Mouse (Mus musculus) kidney, postnatal 10 days (tissue): ENCODE data around the gene Ufd1.

Source experiments
- DNase-seq: peaks from one replicate; pipeline ENCODE4 v3.0.0; 2021; ENCODE audit warnings: mixed read lengths

Gene Ufd1

DNA sequence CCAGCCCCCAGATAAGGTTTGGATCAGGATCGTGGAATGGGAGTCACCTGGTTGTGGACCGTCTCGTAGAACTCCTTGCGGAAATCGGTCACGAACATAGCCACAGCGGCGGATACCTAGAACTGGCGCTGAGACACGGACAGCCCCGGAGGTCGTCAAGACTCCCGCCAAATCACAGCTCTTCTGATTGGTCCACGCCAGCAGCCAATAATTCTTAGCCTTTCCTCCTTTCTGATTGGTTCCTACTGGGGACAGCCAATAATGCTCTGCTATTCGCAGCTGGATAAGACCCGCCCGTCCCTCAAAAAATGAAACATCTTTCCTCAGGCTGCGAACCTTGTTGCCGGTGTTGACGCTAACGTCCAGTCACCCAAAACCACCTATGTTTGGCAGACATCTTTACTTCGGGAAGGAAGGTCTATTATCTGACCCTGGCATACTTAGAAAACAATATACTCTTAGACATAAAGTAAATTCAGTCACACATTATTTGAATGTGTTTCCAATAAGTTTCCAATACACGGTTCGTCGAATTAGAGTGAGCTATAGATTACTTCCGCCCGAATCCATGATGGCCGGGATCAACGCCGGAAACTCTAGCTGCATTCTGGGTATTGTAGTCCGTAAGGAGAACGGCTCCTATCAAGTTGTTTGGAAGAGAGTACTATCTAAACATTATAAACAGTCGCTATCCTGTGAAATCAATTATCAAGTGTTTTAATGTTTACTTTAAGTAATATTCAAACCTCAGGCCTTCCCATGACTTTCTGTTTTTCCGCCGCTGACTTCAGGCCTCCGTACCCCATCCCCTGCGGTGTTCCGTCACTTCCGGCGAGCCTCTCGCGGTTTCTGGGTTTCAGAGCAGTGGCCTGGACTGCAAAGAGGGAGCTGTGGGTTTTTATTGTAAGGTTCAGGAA is at the start of gene Ufd1, which contains the start of gene Cdc45:
Ufd1 (plus strand) TSS at position 312 of the 917 bp plus-strand sequence.
Cdc45 (minus strand) TSS at position 520 of the 917 bp plus-strand sequence.
- peak; percentile 95 for DNase-seq

DNA sequence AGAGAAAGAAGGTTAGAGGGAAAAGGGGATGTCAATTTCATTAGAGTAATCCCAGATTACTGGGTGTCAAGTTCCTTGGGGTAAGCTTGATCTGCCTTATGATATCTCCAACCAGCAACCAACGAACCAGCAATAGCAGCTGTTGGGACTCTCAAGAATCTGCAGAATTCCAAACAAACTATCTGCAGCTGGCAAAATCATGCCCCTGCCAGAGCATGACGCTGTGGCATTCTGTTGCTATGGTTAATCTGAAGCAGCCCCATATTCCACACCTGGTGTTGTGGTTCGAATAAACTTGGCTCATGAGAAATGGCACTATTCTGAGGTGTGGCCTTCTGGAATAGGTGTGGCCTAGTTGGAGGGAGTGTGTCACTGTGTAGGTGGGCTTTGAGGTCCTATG is 48.6 kb upstream of the Ufd1 start:
- no peak for DNase-seq

DNA sequence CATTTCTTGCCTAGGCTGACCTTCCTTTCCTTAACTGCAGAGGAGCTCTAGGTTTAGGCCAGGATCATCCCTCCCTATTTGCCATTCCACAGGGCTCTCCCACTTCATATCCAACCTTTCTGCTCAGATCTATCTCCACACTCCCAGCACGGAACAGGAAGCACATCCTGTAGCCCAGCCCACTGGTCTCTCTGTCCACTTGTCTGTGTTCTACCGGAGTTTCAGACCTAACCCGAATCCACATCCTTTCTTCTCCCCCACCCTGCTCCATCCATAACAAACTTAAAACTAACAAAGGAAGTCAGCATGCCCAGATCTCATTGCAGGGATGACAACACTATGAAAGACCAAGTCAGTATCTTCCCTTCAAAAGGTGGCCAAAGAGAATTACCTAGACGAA is 45.2 kb upstream of the Ufd1 start:
- DNase-seq = no peak

DNA sequence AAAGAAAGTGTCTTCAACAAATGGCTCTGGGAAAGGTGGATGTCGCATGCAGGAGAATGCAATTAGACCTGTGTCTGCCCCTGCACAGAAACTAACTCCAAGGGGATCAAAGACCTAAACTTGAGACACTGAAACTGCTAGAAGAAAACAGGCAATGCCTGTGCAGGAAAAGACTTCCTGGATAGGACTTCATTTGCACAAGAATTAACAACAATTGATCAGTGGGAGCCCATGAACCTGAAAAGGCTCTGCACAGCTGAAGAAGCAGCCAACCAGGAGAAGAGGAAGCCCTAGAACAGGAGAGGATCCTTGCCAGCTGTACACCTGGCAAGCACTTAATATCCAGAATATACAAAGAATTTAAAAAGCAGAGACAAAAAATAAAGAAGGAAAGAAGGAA is 42.1 kb upstream of the Ufd1 start:
- DNase-seq = no peak

DNA sequence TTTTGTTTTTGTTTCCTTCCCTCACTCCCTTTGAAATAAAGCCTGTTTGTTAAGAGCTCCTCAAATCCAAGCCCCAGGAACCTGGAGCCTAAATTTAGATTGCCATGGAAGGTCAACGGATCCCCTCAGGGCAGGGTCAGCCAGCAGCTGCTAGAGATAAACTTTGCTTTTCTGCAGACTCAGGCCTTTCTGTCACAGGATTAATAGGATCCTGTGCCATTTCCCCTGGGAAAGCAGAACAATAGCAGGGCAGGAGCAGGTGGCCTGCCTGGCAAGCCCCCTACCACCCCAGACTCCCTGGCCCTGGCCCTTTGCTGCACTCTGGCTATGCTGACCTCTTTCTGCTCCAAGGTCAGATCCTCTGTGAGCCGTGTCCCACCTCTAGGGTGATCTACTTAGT is 37.6 kb upstream of the Ufd1 start:
- DNase-seq = peak; percentile 37

DNA sequence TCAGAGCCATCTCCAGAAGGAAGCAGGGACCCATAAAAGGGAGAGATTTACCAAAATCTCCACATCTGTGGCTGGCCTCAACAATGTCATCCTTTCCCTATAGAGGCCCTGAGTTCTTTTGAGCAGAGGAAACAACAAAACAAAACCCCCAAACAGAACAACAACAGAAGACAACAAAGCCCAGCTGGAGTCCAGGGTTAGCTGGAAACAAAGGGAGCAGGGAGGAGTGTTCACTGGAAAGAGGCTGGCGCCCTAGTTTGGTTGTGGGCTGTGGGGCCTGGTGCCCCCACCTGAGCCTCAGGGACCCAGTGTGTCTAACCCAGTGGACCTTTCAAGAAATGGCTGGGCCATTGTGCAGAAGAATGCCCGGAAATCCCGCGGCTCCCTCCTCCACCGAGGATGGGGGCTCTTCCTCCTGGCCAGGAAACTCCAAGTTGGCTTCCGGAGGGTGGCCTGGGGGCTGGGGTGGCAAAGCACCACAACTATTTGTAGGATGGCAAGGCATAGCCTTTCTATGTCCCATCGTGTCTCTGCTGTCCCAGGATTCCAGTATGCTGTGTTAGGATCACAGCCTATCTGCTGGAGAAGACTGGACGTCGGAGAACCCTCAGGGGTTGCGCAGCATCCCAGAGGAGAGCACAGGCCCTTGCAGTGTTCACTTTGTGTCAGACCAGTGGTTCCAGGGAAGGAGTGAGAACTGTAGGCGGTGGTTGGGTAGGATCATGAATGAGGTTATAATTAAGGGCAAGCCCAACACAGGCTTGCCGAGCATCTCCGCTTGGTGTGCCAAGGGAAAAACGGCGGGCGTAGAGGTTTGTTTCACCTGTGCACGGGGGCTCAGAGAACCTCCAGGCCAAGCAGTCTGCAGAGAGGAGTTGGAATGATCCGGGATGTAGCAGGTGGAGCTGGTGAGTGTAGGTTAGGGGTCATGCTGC is 35.7 kb upstream of the Ufd1 start:
- peak; percentile 68 for DNase-seq

DNA sequence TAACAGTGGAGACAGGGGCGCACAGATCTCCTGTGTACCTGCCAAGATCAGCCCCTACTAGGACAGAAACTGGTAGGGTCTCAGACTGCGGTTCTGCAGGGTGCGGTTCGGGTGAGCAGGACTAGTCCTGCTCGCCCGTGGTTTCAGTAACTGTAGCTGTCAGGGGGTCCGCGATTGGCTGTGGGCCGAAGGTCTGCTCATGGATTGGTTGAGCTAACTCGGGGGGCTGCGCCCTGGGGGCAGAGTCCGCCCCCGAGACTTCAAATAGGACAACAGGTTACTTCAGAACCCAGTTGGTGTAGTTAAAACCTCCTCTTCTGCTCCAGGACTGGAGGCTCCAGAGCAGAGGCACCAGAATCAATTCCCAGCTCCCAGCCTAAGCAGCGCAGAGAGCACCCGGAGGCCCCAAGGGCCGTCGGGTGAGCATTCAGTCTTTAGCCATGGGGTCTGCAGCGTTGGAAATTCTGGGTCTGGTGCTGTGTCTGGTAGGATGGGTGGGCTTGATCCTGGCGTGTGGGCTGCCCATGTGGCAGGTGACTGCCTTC is 35.0 kb upstream of the Ufd1 start, which contains the start of gene Cldn5:
Cldn5 (plus strand) TSS at position 292 of the 545 bp plus-strand sequence.
- peak; percentile 78 for DNase-seq

DNA sequence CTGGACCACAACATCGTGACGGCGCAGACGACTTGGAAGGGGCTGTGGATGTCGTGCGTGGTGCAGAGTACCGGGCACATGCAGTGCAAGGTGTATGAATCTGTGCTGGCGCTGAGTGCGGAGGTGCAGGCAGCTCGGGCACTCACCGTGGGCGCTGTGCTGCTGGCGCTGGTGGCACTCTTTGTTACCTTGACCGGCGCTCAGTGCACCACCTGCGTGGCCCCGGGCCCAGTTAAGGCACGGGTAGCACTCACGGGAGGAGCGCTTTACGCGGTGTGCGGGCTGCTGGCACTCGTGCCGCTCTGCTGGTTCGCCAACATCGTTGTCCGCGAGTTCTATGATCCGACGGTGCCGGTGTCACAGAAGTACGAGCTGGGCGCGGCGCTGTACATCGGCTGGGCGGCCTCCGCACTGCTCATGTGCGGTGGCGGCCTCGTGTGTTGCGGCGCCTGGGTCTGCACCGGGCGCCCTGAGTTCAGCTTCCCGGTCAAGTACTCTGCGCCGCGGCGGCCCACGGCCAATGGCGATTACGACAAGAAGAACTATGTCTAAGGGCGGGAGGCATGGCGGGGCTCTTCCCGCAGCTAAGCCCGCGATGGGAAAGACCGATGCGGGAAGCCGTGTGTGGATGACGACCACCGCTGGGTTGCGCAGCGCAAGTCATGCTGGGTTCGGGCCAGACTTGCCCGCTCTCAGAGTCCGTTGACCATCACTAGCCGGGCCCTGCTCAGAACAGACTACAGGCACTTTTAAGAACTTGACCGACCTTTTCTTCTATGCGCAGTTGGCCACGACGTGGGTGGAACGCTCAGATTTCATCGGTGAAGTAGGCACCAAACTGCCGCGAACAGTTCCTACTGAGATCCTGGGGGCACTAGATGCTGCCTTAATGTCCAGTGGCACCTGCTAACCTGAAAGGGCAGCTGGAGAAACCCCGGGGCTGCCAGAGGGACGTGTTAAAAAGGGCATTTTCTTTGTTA is 34.2 kb upstream of the Ufd1 start:
- peak; percentile 47 for DNase-seq

DNA sequence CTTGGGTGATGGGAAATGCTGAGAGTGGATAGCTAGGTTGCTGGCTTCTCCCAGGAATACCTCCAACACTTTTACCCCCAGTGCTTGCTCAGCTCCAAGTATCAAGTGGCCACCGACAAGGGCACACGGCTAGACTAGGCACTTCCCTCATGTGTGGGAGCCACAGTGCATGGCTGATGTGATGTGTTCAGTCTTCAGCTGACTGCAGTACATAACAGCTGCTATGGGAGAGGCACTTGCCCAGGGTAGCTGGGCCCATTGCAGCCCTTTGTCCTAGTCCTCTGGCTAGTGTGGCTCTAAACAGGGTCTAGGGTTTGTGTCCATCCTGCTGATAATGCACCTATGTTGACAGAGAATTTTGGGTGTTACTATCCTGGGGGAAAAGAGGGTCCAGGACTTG is 33.1 kb upstream of the Ufd1 start:
- DNase-seq = no peak

DNA sequence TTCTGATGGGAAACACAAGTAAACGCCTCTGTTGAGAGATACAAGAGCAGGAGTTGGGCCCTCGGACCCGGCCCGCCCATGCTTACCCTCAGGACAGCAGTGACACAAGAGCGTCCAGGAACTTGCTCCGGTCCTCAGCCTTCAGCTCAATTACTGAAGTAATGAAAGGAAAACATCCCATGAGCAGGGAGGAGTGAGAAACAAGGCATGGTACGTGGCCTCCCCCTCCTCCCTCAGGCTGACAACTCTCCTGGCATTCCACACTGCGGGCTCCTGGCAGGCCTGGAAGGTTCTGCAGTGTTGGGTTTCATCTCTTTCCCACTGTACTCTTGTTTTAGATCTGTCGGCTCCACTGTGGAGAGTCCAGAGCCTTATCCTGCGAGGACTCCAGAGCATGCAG is 29.8 kb upstream of the Ufd1 start:
- no peak for DNase-seq

DNA sequence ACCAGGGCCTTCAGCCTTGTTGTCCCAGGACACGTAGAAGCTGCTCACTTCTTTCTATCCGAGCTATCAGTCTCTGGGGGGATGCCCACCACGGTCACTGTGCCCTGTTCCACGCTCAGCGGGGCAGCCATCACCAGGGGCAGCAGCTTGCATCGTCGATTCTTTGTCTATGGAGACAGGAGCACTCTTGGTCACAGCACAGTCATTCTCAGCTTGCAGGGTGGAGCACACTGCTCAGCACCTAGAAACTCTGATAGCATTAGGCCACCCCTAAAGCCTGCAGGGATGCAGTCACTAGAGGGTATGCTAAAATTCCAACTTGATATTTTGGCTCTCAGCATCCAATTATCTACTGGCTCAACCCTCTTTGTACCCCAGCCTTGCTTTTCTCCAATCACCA is 26.6 kb upstream of the Ufd1 start:
- no peak for DNase-seq

DNA sequence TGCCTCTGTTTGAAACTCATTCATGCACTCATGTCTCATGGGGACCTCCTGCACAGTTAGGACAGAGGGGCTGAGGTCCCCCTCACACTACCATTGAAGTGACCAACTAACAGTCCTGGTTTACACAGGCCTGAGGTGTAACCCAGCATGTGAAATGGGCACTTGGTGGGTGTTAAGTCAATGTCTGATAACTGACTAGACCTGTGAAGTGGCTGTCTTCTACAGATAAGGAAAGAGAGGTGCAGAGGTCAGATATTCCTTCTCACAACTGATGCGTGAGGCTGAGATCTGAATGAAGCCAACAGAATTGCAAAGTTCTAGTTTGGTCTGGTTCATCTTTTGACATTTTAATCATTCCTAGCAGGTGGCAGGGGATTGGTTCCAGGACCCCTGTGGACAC is 26.1 kb upstream of the Ufd1 start:
- no peak for DNase-seq

DNA sequence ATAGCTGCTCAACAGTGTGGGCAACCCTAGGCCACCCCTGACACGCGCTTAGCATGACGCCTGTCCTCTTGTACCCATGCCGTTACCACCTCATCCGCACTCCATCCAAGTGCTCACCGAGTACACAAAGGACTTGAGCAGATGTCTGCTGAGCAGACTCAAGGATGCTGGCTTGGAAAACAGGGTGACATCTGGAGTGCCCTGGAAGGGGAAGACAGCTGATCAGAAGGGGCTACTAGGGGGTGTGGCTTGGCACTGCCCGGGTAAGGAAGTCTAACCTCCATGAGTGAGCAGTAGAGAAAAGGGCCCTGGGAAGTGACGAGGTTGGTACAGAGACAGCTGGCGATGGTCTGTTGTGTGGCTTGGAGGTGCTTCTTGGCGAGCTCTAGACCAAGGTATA is 24.9 kb upstream of the Ufd1 start:
- DNase-seq = no peak

DNA sequence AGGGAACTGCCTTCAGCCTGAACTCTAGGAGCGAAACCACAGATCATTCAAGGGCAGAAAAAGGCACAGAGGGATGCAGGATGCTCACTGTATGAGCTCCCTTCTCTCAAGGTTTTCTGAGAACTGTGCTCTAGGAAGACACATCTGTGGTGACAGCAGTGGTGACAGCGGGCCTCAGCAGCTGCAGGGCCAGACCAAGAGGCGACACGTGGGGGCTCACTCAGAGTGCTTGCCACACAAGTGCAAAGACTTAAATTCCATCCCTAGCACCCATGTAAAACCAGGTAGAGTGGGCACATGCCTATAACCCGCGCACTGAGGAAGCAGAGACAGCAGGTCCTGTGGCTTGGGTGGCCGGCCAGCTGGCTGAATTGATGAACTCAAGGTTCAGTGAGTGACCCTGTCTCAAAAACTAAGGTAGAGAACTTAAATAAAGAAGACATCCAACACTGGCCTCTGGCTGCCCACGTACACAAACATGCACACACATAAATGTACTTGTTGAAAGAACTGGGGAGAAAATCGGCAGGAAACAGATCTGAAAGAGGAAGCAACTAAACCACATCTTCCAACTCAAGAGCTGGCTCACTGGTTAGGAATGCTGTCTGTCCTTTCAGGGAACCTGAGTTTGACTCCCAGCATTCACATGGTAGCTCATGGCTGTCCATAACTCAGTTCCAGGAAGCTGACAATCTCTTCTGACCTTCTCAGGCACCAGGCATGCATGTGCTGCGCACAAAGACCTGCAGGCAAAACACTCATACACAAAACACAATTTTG is 22.8 kb upstream of the Ufd1 start:
- no peak for DNase-seq

DNA sequence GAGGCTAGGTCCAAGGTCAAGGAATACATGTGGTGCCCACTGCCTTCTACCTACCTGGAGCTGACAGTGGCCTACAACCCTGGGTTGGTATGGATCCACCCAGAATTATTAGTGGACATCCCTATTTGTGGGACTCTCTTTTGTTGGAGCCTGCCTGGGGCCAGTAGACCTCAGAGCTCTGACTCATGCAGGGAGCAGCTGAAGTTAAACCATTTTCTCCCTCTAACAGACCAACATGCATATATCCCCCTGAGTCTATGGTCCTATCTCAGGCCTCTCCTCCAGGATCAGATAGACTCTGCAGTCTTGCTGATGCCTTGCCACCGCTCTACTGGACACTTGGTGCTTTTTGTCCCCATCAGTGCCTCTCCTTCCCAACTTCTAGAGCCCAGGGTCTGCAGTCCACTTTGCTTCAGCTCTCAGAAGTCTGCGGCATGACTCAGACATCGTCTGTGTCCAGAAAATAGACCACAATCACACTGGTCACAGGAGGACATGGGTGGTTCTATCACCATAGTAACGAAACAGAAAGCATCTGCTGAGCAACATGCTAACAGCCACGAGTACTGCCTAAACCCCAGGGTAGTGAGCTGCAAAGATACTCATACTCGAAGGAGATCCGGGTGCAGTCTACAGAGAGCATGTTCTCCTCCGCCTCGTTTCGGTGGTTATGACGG is 16.2 kb upstream of the Ufd1 start:
- DNase-seq = no peak

DNA sequence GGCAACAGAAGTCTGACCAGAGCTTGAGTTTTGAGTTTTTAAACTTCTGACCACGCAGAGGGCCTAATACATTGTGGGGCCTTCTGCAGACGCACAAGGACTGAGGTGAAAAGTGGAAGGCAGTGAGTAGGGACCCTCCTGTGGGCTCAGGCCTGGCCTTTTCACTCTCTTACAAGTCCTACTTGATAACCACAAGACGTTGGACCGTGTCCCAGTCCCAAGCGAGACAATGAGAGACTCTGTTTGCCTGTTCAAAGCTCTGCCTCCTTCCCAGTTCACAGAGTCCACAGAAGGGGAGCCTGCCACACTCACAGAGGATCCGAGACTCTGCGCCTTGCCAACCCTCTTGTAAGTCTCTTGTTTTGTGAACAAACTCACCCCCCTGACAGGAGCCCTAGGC is 14.9 kb upstream of the Ufd1 start:
- no peak for DNase-seq

DNA sequence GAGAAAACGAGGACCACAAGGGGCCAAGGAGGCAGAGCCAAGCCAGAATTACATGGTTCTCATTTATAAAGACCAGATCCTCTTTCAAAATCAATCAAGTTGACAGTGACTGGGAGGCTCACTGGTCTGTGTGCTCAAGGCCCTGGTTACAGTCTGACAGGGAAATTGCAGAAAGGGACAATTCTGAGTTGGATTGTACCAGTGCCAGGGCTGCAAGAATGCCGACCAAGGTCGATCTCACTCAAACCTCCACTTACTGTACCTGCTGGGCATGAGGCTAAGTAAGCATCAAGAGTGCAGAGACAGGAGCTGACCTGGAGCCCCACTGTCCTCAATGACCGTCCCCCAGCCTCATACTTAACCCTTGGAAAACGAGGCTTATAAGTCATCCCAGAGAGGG is 13.4 kb upstream of the Ufd1 start:
- DNase-seq = no peak

DNA sequence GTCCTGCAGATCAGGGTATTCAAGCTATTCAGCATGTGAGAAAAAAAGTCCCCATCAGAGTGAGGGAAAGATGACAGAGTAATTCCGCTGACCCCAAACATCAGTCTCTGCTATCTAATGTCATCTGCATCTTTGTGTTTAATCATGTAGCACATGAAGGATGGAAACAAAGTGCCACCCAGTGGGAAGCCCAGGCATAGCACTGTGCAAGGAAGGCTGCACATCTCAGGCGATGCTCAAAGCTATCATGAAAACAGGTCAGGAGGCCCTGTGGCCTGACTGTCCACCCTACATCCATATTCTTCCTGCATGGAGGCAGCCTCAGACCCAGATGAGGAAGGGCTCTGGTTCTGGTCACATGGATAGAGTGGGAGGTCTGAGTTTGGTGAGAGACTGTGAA is 12.7 kb upstream of the Ufd1 start:
- DNase-seq = peak; percentile 77

DNA sequence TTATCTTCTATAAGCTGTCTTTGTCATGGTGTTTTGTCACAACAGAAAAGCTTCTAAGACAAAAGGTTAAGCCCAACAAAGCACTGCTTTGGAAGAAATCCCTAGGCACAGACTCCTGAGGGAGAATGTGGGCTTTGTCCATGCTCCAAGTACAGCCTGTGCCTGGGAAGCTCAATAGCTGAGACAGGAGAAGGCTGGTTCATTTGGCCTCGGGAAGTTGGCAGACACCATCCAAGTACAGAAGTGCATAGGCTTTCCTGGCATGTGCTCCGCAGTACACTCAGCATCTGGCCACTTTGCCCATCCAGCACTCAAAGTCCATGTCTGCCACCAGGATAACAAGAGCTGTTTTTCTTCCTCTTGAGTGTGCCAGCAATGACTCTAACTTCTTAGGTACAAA is 5.8 kb upstream of the Ufd1 start:
- DNase-seq = no peak

DNA sequence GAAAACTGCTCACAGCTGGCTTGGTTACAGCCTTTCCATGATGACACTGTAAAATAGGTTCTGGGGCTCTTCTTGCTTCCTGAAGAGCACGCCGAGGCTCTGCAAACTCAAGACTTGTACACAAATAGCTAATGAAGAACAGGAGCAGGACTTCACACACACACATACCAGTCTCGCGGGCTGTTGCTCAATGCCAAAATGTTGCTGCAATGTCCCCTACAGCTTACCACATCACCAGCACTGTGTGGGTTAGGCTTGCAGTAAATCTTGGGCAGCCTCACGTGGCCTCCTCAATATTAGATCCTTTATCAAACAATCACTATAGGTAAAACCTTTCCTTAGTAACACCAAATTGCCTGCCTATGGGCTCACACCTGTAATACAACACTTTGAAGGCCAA is 2.6 kb upstream of the Ufd1 start:
- no peak for DNase-seq

DNA sequence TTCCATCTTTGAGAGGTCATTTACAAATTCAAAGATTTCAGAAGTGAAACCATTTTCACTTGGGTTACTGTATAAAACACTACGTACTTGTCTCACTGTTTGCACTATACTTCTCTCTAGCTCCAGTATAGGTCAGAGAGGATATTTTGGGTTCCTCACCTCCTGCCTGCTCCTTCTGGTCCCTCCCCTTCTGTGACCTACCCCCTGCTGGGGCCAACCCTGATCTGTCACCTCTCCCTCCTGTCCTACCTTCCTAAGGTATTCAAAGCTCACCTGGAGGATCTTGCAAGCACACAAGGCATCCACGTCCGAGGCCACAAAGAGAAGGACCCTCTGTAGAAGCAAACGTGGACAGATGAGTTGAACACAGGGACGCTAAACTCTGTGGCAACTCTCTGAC is 547 bp upstream of the Ufd1 start:
- no peak for DNase-seq
